Mouse (Mus musculus) thymus, adult 2 months (tissue): ENCODE measurements around the gene Myzap. TPM values are rescaled to one million over a fixed set of nuclear protein-coding genes. Genes with fewer than 3 reads are reported as not detected.

Experiments
- DNase-seq: peaks from one replicate; pipeline ENCODE4 v3.0.0; 2021
- H3K27ac ChIP-seq: fragments of 200-500 bp; 2 replicates; pipeline ENCODE4 v1.5.1; 2012; ENCODE audit warnings: low read length, control low read depth; ENCODE audit not compliant: control insufficient read depth, insufficient read depth
- H3K27me3 ChIP-seq: fragments of 200-500 bp; 2 replicates; pipeline ENCODE4 v1.6.1; 2012; ENCODE audit warnings: mild to moderate bottlenecking, low read length, moderate library complexity, mixed read lengths; ENCODE audit not compliant: control insufficient read depth, insufficient read depth
- H3K36me3 ChIP-seq: fragments of 200-500 bp; 2 replicates; pipeline ENCODE4 v1.6.1; 2012; ENCODE audit warnings: mild to moderate bottlenecking, low read length, moderate library complexity; ENCODE audit not compliant: control insufficient read depth, insufficient read depth
- H3K4me1 ChIP-seq: fragments of 200-500 bp; replicated peaks from 2 replicates; pipeline ENCODE4 v1.6.1; 2012; ENCODE audit warnings: low read length; ENCODE audit not compliant: control insufficient read depth, insufficient read depth
- H3K4me3 ChIP-seq: fragments of 200-500 bp; 2 replicates; pipeline ENCODE4 v1.5.1; 2012; ENCODE audit warnings: mild to moderate bottlenecking, low read length, control low read depth, moderate library complexity; ENCODE audit not compliant: control insufficient read depth, insufficient read depth
- CTCF ChIP-seq: fragments of 200-500 bp; IDR thresholded peaks from 2 replicates; pipeline ENCODE4 v1.5.1; 2012; ENCODE audit warnings: mild to moderate bottlenecking, control low read depth, low read length, moderate library complexity, borderline replicate concordance; ENCODE audit not compliant: control insufficient read depth, poor library complexity, insufficient read depth; ENCODE audit errors: extremely low read depth
- POLR2A ChIP-seq: fragments of 200-500 bp; IDR thresholded peaks from 2 replicates; pipeline ENCODE4 v1.6.1; 2012; ENCODE audit warnings: mild to moderate bottlenecking, low read length, control low read depth, moderate library complexity; ENCODE audit not compliant: control insufficient read depth, poor library complexity, insufficient read depth; ENCODE audit errors: extremely low read depth
- WGBS: fragments of 180-500 bp; shearing (Covaris S2); methylation state at CpG from one replicate; pipeline ENCODE4 v1.1.7; 2018; 5-methylcytosine and 5-hydroxymethylcytosine counted together
- polyA plus RNA-seq: library from polyadenylated mRNA; depleted of rRNA; stranded (reverse); fragments of >200 nt; gene quantifications from 2 replicates; pipeline ENCODE4 v1.2.3, GENCODE M21; 2012

Gene Myzap
- polyA plus RNA-seq, 1 experiment = 9.6 TPM

GRCm38 (mm10) chr9:71543443-71544222 is 48.5 kb downstream of the Myzap start:
- peaks cover 4% of the 10 kb centered on the region; the same call in 1 of the 2 replicates for H3K36me3 ChIP-seq
- peak; percentile 80 for DNase-seq
- no peak overlapping the region for H3K27ac ChIP-seq
- WGBS = 26% methylated on average over 19 of the region's 19 CpGs
- H3K4me3 ChIP-seq = no peak overlapping the region
- TF ChIP-seq CTCF = peak; percentile 76
- TF ChIP-seq POLR2A = no peak
- H3K4me1 ChIP-seq = no peaks in the 10 kb centered on the region
- no peaks in the 10 kb centered on the region for H3K27me3 ChIP-seq

GRCm38 (mm10) chr9:71542292-71542691 is 49.9 kb downstream of the Myzap start:
- Histone ChIP-seq H3K4me1 (no peaks in the 10 kb centered on the region), H3K4me3 (no peak overlapping the region), H3K27ac (no peak overlapping the region), H3K27me3 (no peaks in the 10 kb centered on the region), H3K36me3 (peaks cover 5% of the 10 kb centered on the region; the same call in 1 of the 2 replicates)
- WGBS = 89% methylated on average over 5 of the region's 5 CpGs
- DNase-seq = no peak
- TF ChIP-seq POLR2A = no peak
- TF ChIP-seq CTCF = no peak

GRCm38 (mm10) chr9:71540739-71541138 is 51.4 kb downstream of the Myzap start:
- H3K36me3 ChIP-seq = peaks cover 5% of the 10 kb centered on the region; the same call in 1 of the 2 replicates
- DNase-seq = no peak
- 87% methylated on average over 3 of the region's 3 CpGs for WGBS
- H3K27ac ChIP-seq = no peak overlapping the region
- no peaks in the 10 kb centered on the region for H3K4me1 ChIP-seq
- H3K27me3 ChIP-seq = no peaks in the 10 kb centered on the region
- TF ChIP-seq POLR2A (no peak), CTCF (no peak)
- no peak overlapping the region for H3K4me3 ChIP-seq

GRCm38 (mm10) chr9:71535730-71536129 is 56.4 kb downstream of the Myzap start:
- Histone ChIP-seq H3K27me3 (no peaks in the 10 kb centered on the region), H3K36me3 (peaks cover 5% of the 10 kb centered on the region; the same call in 1 of the 2 replicates), H3K4me1 (no peaks in the 10 kb centered on the region), H3K4me3 (no peak overlapping the region), H3K27ac (no peak overlapping the region)
- WGBS = 95% methylated on average over 5 of the region's 5 CpGs
- DNase-seq = no peak
- no peak for TF ChIP-seq CTCF
- no peak for TF ChIP-seq POLR2A

GRCm38 (mm10) chr9:71535036-71535435 is 57.1 kb downstream of the Myzap start:
- DNase-seq = no peak
- no peaks in the 10 kb centered on the region for H3K27me3 ChIP-seq
- H3K36me3 ChIP-seq = peaks cover 5% of the 10 kb centered on the region
- WGBS = 97% methylated on average over 2 of the region's 2 CpGs
- no peak for TF ChIP-seq CTCF
- TF ChIP-seq POLR2A = no peak
- H3K4me3 ChIP-seq = no peak overlapping the region
- no peak overlapping the region for H3K27ac ChIP-seq
- no peaks in the 10 kb centered on the region for H3K4me1 ChIP-seq

- H3K36me3 ChIP-seq = no peaks in the 10 kb centered on the region; the same call in 1 of the 2 replicates
- whole genome bisulfite sequencing = 84% methylated on average over 2 of the region's 2 CpGs
- TF ChIP-seq POLR2A (no peak), CTCF (no peak)
- no peaks in the 10 kb centered on the region for H3K27me3 ChIP-seq
- H3K27ac ChIP-seq = no peak overlapping the region
- no peaks in the 10 kb centered on the region for H3K4me1 ChIP-seq
- no peak for DNase-seq
- no peak overlapping the region for H3K4me3 ChIP-seq
Measured at GRCm38 (mm10) chr9:71529960-71530359, 62.2 kb downstream of the Myzap start.

GRCm38 (mm10) chr9:71527438-71527837 is 64.7 kb downstream of the Myzap start:
- Histone ChIP-seq H3K4me3 (no peak overlapping the region), H3K36me3 (no peaks in the 10 kb centered on the region; the same call in 1 of the 2 replicates), H3K4me1 (no peaks in the 10 kb centered on the region), H3K27ac (no peak overlapping the region), H3K27me3 (no peaks in the 10 kb centered on the region)
- no peak for DNase-seq
- WGBS = 88% methylated on average over 9 of the region's 9 CpGs
- TF ChIP-seq POLR2A = no peak
- no peak for TF ChIP-seq CTCF

- Histone ChIP-seq H3K27ac (no peak overlapping the region), H3K4me1 (no peaks in the 10 kb centered on the region), H3K27me3 (no peaks in the 10 kb centered on the region), H3K4me3 (no peak overlapping the region), H3K36me3 (no peaks in the 10 kb centered on the region; the same call in 1 of the 2 replicates)
- DNase-seq = no peak
- no peak for TF ChIP-seq POLR2A
- no peak for TF ChIP-seq CTCF
- 97% methylated on average over 4 of the region's 4 CpGs for WGBS
Measured at GRCm38 (mm10) chr9:71523901-71524300, 68.3 kb downstream of the Myzap start.
